Mouse (Mus musculus) olfactory bulb, adult 2 months (tissue): ENCODE measurements at regions not wholly inside any gene's neighbourhood (a gene's known extent, or its start where the extent isn't known, plus 50 kb on each side); places are given as distances from the start of the nearest gene placed in this dataset.

Source experiments
- CTCF ChIP-seq: fragments of 200-500 bp; IDR thresholded peaks from 2 replicates; pipeline ENCODE4 v1.5.1; 2012; ENCODE audit warnings: low read depth, mild to moderate bottlenecking, low read length, moderate library complexity; ENCODE audit not compliant: insufficient read depth
- POLR2A ChIP-seq: fragments of 200-500 bp; IDR thresholded peaks from 2 replicates; pipeline ENCODE4 v1.6.1; 2012; ENCODE audit warnings: mild to moderate bottlenecking, low read depth, low read length, moderate library complexity; ENCODE audit not compliant: insufficient read depth

- TF ChIP-seq CTCF = no peak
- TF ChIP-seq POLR2A = no peak
Observed at GRCm38 (mm10) chr17:80834176-80834517, 105.9 kb upstream of the Map4k3 start.
